Mouse (Mus musculus) forebrain, embryonic 11.5 days (tissue): ENCODE measurements around the gene Dnajc30. TPM values are rescaled to one million over a fixed set of nuclear protein-coding genes. Genes with fewer than 3 reads are reported as not detected.

Source experiments
- ATAC-seq: fragments of 200-750 bp; cut with Nextera tagmentation; replicated peaks from 2 replicates; pipeline ENCODE4 v1.8.0; 2017; ENCODE audit warnings: moderate TSS enrichment; ENCODE audit not compliant: low FRiP score
- DNase-seq: peaks from one replicate; pipeline ENCODE4 v3.0.0-alpha.2; 2017; ENCODE audit warnings: low spot score
- H3K27ac ChIP-seq: fragments of 300-500 bp; sonication (generic); 2 replicates; pipeline ENCODE4 v1.5.1; 2014; ENCODE audit warnings: low read depth, low read length
- H3K27me3 ChIP-seq: fragments of 300-500 bp; sonication (generic); 2 replicates; pipeline ENCODE4 v1.6.1; 2014; ENCODE audit warnings: mild to moderate bottlenecking, low read length, mixed read lengths; ENCODE audit not compliant: control insufficient read depth, insufficient read depth
- H3K36me3 ChIP-seq: fragments of 300-500 bp; sonication (generic); 2 replicates; pipeline ENCODE4 v1.6.1; 2014; ENCODE audit warnings: mild to moderate bottlenecking, low read length, moderate library complexity, mixed read lengths; ENCODE audit not compliant: control insufficient read depth, insufficient read depth
- H3K4me1 ChIP-seq: fragments of 300-500 bp; sonication (generic); replicated peaks from 2 replicates; pipeline ENCODE4 v1.6.1; 2014; ENCODE audit warnings: low read length, mixed read lengths; ENCODE audit not compliant: control insufficient read depth, insufficient read depth
- H3K4me2 ChIP-seq: fragments of 300-500 bp; sonication (generic); 2 replicates; pipeline ENCODE4 v1.6.1; 2014; ENCODE audit warnings: low read depth, mild to moderate bottlenecking, low read length, moderate library complexity, mixed read lengths; ENCODE audit not compliant: severe bottlenecking
- H3K4me3 ChIP-seq: fragments of 300-500 bp; sonication (generic); 2 replicates; pipeline ENCODE4 v1.5.1; 2014; ENCODE audit warnings: low read depth, low read length
- H3K9ac ChIP-seq: fragments of 300-500 bp; sonication (generic); 2 replicates; pipeline ENCODE4 v1.6.1; 2014; ENCODE audit warnings: low read length
- H3K9me3 ChIP-seq: fragments of 300-500 bp; sonication (generic); 2 replicates; pipeline ENCODE4 v1.6.1; 2016; ENCODE audit warnings: low read length, mixed read lengths; ENCODE audit not compliant: control insufficient read depth
- WGBS: fragments of 180-500 bp; shearing (Covaris S2); extraction: QIAGEN DNeasy Blood & Tissue Kit; methylation state at CpG from one replicate; pipeline ENCODE4 v1.1.7; 2014; 5-methylcytosine and 5-hydroxymethylcytosine counted together
- polyA plus RNA-seq: library from polyadenylated mRNA; unstranded; fragments of >200 nt; fragmentation: Nextera tagmentation; extraction: Ambion mirVana; gene quantifications from 2 replicates; pipeline ENCODE4 v1.2.1, GENCODE M21; 2014

Dnajc30 gene
- polyA plus RNA-seq, 1 experiment from 2014 or later = 26.2 TPM

DNA sequence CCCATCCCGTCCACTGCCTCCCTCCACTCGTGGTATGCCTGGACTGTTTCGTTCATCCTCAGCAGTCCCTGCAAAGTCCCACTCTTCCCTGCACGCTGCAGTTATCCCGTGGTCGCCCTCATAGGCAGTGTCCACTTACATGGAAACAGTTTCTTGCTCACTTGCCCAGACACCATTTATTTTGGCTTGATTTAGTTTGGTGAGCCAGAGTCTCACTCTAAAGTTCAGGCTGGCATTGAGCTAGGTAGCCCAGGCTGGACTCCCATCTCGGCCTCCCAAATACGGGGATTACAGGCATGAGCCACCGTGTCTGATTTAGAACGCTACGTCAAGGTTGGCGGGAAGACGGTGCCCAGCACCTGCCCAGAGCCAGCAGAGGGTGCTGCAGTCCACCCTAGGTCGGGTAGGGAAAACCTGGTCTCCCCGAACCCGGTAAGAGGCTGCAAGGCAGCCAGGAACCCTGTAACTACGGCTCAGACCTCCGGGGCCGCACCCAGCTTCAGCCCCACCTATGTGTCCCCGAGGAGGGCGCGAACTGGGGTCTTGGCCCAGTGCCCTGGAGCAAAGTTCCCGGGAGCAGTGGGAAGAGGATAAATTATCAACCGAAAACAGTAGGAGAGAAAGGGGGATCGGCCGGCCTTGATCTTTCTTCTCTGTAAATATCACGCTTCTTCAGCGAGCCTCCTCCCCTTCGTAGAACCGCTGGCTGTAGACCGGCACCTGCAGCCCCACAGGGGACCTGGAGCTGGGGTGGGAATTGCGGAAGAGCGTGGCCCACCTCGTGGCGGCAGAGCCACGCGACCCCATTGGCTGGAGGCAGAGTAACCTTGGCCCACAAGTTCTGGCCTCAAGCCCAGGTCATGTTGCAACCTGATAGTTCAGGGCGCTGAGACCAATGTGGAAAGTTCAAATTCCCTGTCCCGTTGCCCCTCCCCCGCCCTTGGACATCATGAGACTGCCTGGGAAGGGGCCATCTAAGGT lies 43.8 kb downstream of the Dnajc30 start:
- ATAC-seq (0 out of 2 replicates have a peak, but pooled peaks have one; percentile 15), DNase-seq (peak; percentile 74)
- H3K9ac ChIP-seq = peak overlapping the region; percentile 52
- peak overlapping the region; percentile 46 for H3K4me3 ChIP-seq
- peaks cover 30% of the 10 kb centered on the region for H3K27me3 ChIP-seq
- no peak overlapping the region for H3K27ac ChIP-seq
- no peaks in the 10 kb centered on the region for H3K9me3 ChIP-seq
- peak overlapping the region; percentile 88 for H3K4me2 ChIP-seq
- peaks cover 8% of the 10 kb centered on the region; the same call in 1 of the 2 replicates for H3K4me1 ChIP-seq
- no peaks in the 10 kb centered on the region for H3K36me3 ChIP-seq
- 13% methylated on average over 40 of the region's 40 CpGs for WGBS

DNA sequence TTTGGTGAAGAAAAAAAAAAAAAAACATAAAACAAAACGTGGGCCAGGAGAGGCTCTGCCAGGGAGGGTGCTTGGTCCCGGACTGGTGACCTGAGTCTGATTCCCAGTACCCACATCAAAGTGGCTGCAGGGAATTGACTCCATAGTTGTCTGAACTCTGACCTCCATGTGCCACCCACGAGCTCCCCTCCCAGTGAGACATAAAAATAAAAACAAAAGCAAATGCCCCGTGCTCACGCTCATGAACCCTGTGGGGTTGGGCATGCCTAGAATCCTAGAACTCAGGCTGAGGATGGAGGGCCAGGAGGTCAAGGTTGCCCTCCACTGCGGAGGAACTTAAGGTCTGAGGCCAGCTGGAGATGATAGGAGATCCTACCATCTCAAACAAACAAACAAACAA lies 45.0 kb downstream of the Dnajc30 start:
- H3K36me3 ChIP-seq = no peaks in the 10 kb centered on the region
- no peak overlapping the region for H3K4me3 ChIP-seq
- no peak overlapping the region for H3K9ac ChIP-seq
- no peak overlapping the region for H3K27ac ChIP-seq
- H3K27me3 ChIP-seq = peaks cover 30% of the 10 kb centered on the region
- H3K4me1 ChIP-seq = peaks cover 8% of the 10 kb centered on the region; the same call in 1 of the 2 replicates
- ATAC-seq (no peak), DNase-seq (no peak)
- 61% methylated on average over 6 of the region's 6 CpGs for WGBS
- H3K9me3 ChIP-seq = no peaks in the 10 kb centered on the region
- H3K4me2 ChIP-seq = no peak overlapping the region

DNA sequence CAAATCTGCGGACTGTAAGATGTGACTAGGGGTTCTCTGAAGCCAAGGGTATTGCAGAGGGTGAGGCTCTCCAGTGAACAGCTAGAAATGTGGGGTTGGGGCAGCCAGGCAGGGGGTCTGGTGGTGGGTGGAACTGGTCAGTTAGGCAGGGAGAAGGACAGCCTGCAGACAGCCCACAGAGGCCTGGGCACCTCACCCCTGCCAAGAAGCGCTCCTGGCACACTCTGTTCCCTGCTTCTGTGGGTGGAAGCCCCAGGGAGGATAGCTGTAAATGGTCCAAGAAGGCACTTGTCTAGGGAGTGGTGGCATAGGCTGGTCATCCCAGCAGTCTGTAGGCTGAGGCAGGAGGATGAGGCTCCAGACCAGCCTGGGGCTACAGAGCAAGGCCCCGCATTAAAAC lies 45.4 kb downstream of the Dnajc30 start:
- Histone ChIP-seq H3K27me3 (peaks cover 30% of the 10 kb centered on the region), H3K4me1 (peaks cover 8% of the 10 kb centered on the region; the same call in 1 of the 2 replicates), H3K9me3 (no peaks in the 10 kb centered on the region), H3K4me3 (no peak overlapping the region), H3K36me3 (no peaks in the 10 kb centered on the region), H3K9ac (no peak overlapping the region), H3K4me2 (no peak overlapping the region), H3K27ac (no peak overlapping the region)
- 88% methylated on average over 3 of the region's 3 CpGs for WGBS
- ATAC-seq = no peak
- no peak for DNase-seq

DNA sequence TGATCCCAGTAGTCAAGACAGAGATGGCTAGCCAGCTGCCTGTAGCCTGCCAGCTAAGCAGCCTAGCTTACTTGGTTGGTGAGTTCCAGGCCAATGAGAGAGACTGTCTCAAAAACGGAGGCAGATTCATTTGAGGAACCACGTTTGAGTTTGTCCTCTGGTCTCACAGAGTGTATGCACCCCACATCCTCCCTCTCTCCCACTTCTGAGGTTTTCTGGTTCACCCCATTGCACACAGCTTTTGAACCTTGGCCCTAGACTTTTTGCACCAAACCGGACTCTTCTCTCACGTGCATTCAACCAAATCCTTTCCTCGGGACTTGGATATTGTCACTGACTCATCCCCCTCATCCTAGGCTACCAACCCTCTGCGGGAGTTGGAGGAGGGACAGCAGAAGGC lies 46.0 kb downstream of the Dnajc30 start:
- Histone ChIP-seq H3K4me3 (no peak overlapping the region), H3K4me2 (no peak overlapping the region), H3K9ac (no peak overlapping the region), H3K4me1 (peaks cover 8% of the 10 kb centered on the region; the same call in 1 of the 2 replicates), H3K27me3 (peaks cover 30% of the 10 kb centered on the region), H3K36me3 (no peaks in the 10 kb centered on the region), H3K9me3 (no peaks in the 10 kb centered on the region), H3K27ac (no peak overlapping the region)
- DNase-seq = no peak
- ATAC-seq = no peak
- 70% methylated on average over 6 of the region's 6 CpGs for WGBS

DNA sequence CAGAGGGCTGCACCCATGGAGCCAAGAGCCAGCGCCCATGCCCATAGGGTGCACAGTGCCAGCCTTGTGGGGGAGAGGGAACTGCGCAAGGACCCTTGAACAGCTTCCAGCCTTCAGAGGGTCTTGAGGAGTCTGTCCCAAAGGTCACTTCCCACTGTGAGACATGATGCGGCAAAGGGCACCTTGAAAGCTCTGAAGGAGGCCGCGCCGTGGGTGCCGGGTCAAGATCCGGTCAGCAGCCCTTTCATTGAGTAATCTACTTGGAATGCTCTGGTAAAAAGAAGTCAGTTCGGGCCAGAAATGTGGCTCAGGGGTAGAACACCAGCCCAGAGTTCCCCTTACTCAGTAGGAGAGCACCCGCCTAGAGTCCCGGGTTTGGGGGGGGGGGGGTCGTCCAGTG lies 49.8 kb downstream of the Dnajc30 start:
- no peak for DNase-seq
- H3K4me2 ChIP-seq = no peak overlapping the region
- H3K36me3 ChIP-seq = no peaks in the 10 kb centered on the region
- H3K4me1 ChIP-seq = no peaks in the 10 kb centered on the region
- ATAC-seq = no peak
- H3K4me3 ChIP-seq = no peak overlapping the region
- no peak overlapping the region for H3K27ac ChIP-seq
- H3K27me3 ChIP-seq = peaks cover 5% of the 10 kb centered on the region
- H3K9me3 ChIP-seq = no peaks in the 10 kb centered on the region
- no peak overlapping the region for H3K9ac ChIP-seq
- WGBS = 85% methylated on average over 12 of the region's 12 CpGs

DNA sequence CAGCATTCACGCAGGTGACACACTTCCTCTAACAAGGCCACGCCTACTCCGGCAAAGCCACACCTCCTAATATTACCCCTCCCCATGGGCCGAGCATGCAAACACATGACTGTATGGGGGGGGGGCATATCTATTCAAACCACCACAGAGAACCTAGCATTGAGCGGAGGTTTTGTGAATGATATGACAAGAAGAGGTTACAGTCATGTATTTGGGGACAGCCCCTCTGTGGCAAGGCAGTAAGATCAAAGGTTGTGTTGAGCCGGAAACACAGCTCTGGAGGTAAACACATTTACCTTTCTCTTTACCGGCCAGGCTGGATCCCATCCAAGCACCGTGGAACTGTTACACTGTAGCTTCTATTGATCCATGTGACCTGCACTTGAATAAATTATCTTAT lies 51.2 kb downstream of the Dnajc30 start:
- no peak for DNase-seq
- WGBS = 86% methylated on average over 8 of the region's 8 CpGs
- Histone ChIP-seq H3K27ac (no peak overlapping the region), H3K9me3 (no peaks in the 10 kb centered on the region), H3K4me1 (no peaks in the 10 kb centered on the region), H3K4me2 (no peak overlapping the region), H3K9ac (no peak overlapping the region), H3K27me3 (no peaks in the 10 kb centered on the region), H3K36me3 (no peaks in the 10 kb centered on the region), H3K4me3 (no peak overlapping the region)
- no peak for ATAC-seq

Other genes with a start within 250 kb of the Dnajc30 start
- gene Tmem270, start 157.5 kb upstream of the Dnajc30 start, polyA plus RNA-seq = not detected in 2 replicates
- 3.6 and 3.8 TPM in 2 replicates for gene Cldn13, start 148.7 kb upstream of the Dnajc30 start, polyA plus RNA-seq
- gene Mettl27, start 131.8 kb upstream of the Dnajc30 start, polyA plus RNA-seq = 7.3 and 10.4 TPM in 2 replicates
- gene Cldn4, start 117.3 kb upstream of the Dnajc30 start, polyA plus RNA-seq = 5.6 and 7.0 TPM in 2 replicates
- 4.4 and 7.3 TPM in 2 replicates for gene Cldn3, start 78.0 kb upstream of the Dnajc30 start, polyA plus RNA-seq
- 38.9 and 39.1 TPM in 2 replicates for gene Abhd11, start 55.0 kb upstream of the Dnajc30 start, polyA plus RNA-seq
- gene Stx1a, start 40.7 kb upstream of the Dnajc30 start, polyA plus RNA-seq = 11.2 and 14.9 TPM in 2 replicates
- 142 and 148 TPM in 2 replicates for gene Bud23, start 757 bp downstream of the Dnajc30 start, polyA plus RNA-seq
- gene Vps37d, start 14.1 kb downstream of the Dnajc30 start, polyA plus RNA-seq = 13.3 and 14.2 TPM in 2 replicates
- gene Mlxipl, start 25.7 kb downstream of the Dnajc30 start, polyA plus RNA-seq = 2.4 and 3.1 TPM in 2 replicates
- 24.5 and 25.8 TPM in 2 replicates for gene Tbl2, start 85.5 kb downstream of the Dnajc30 start, polyA plus RNA-seq
- gene Bcl7b, start 104.1 kb downstream of the Dnajc30 start, polyA plus RNA-seq = 43.8 and 46.8 TPM in 2 replicates
- gene Baz1b, start 123.1 kb downstream of the Dnajc30 start, polyA plus RNA-seq = 76.3 and 83.6 TPM in 2 replicates
- gene Fzd9, start 187.0 kb downstream of the Dnajc30 start, polyA plus RNA-seq = 19.5 and 19.7 TPM in 2 replicates